Mouse (Mus musculus) small intestine, adult 2 months (tissue): ENCODE measurements around the gene Zfp111.

Experiments
- CTCF ChIP-seq: fragments of 200-500 bp; IDR thresholded peaks from 2 replicates; pipeline ENCODE4 v1.5.1; 2012; ENCODE audit warnings: low read depth, mild to moderate bottlenecking, control low read depth, inconsistent platforms, low read length, moderate library complexity, mixed read lengths; ENCODE audit not compliant: insufficient replicate concordance, insufficient read length; ENCODE audit errors: extremely low read depth
- POLR2A ChIP-seq: fragments of 200-500 bp; IDR thresholded peaks from 2 replicates; pipeline ENCODE4 v1.6.1; 2012; ENCODE audit warnings: low read depth, mild to moderate bottlenecking, control low read depth, inconsistent platforms, low read length, moderate library complexity

- TF ChIP-seq POLR2A: no peak; the same call in 1 of the 2 replicates
- no peak for TF ChIP-seq CTCF
Observed at GRCm38 (mm10) chr7:24254633-24255474, 43.6 kb upstream of the Zfp111 start, which contains the start of gene Zfp108.
